Mouse (Mus musculus) E14TG2a.4 (cell line): ENCODE measurements around the gene Abca5.

Source experiments
- CTCF ChIP-seq: conservative IDR thresholded peaks from 2 replicates; pipeline ENCODE4 v1.5.1; 2014; ENCODE audit warnings: low read length
- POU5F1 ChIP-seq: IDR thresholded peaks from 2 replicates; pipeline ENCODE4 v1.6.1; 2014; ENCODE audit warnings: low read length, borderline replicate concordance

DNA sequence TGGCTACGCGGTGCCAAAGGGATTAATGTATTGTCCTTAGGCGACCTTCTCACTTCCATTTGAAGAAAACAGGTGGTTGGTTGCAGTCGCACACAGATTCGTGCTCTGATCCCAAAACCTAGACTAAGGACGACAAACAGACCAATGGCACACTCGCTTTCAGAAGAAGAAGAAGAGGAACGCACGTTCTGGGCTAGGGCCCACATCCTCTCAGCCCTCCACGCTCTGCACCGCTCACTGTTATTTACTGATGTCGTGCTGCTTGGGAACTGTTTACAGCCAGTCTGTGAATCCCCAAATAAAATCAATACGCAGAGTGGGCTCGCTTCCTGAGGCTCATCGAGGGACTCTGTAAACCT is 42.8 kb upstream of the Abca5 start:
- TF ChIP-seq CTCF (no peak), POU5F1 (no peak)
